Mouse (Mus musculus): ENCODE measurements around the gene Dad1.

Gene Dad1

DNA sequence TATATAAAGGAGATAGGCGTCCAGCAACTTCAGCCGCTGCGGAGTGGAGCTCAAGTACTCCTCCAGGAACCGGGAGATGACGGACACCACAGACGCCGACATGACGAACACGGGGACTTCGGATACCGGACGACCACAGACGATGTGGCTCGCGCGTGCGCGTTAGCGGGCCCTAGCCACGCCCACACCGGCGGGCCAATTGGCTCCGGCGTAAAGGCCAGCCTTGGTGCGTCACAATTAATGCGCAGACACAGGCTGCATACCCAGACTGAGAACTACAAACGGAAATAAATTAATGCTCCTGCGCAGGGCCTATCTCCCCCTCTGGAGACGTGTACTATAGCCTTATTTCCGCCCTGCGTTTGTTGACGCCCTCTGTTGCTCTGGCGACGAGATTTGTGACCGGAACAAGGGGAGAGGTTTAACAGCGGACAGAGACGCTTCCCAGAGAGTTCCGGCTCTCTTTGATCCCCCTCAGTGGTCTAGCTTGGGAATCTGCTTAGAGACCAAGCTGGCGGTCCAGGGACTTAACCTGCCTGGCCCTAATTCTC lies at the start of gene Dad1, which contains the start of gene Abhd4:
Dad1 (minus strand) TSS at position 364 of the 551 bp plus-strand sequence.
Abhd4 (plus strand) TSS at position 448 of the 551 bp plus-strand sequence.
- peak; percentile 94 for DNase-seq (ENCODE audit: low spot score)

DNA sequence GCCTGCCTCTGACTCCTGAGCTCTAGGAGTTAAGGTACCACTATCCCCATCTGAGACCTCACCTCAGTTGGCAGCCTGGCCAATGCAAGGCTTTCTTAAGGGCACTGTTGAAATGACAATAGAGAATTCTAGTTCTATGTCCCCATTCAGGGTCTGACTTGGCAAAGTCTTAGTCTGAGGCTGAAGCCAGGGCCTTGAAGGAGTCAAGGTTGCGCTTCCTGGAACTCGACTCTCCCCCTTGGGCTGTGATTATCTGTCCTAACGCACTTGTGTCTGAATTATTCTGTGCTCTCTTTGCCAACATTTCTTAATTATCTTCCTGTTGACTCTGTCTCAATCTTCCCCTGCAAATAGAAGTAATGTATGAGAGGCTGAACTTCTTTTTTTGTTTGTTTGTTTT lies 46.8 kb upstream of the Dad1 start:
- no peak for DNase-seq (ENCODE audit: low spot score)

DNA sequence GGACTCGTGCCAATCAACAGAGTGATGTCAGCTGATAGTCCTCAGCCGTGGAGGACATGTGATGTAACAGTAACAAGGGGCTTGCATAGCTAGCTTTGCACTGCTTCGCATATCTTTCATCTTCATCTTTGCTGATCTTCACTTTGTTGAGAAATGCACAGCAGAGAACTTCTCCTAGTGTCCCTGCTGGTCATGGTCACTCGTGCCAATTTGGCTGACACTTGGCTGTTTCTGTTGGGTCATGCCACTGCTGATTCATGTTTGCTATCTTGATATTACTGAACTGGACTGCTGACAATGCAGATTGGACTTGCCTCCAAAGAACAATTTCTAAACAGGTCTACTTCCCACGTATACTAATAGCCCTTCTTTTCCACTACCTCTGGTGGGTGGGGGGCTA lies 46.2 kb upstream of the Dad1 start:
- no peak for DNase-seq (ENCODE audit: low spot score)

DNA sequence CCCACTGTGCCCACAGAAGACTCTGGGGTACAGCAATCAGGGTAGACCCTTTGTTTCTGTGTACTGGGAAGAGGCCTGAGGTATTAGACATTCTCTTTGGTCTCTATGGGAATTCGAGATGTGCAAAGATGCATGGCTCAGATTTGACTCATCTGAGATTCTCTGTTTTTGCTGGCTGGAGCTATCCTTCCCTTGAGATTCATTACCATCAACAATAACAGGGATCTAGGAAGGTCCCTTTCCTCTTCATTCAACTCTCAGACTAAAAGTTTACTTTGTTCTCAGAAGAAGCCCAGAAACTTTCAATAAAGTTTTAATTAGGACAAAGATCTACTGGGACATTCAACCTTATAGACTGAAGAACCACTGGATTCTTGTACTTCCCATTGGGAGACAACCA lies 30.9 kb upstream of the Dad1 start, which contains the start of gene Olfr49:
Olfr49 (minus strand) TSS at position 101 of the 400 bp plus-strand sequence.
- no peak for DNase-seq (ENCODE audit: low spot score)

DNA sequence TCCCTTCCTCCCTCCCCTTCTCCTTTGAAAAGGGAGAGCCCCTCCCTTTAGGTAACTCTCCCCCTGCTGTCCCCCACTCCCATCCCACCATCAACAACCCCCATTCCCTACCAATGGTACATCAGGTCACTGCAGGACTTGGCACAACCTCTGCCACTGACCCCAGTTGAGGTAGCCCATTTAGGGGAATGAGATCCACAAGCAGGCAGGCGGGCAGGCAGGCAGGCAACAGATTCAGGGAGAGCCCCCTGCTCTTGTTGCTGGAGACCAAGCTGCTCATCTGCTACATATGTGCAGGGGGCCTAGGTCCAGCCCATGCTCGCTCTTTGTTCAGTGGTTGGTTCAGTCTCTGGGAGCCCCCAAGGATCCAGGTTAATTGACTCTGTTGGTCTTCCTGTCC lies 22.5 kb upstream of the Dad1 start:
- DNase-seq (ENCODE audit: low spot score), result no peak

DNA sequence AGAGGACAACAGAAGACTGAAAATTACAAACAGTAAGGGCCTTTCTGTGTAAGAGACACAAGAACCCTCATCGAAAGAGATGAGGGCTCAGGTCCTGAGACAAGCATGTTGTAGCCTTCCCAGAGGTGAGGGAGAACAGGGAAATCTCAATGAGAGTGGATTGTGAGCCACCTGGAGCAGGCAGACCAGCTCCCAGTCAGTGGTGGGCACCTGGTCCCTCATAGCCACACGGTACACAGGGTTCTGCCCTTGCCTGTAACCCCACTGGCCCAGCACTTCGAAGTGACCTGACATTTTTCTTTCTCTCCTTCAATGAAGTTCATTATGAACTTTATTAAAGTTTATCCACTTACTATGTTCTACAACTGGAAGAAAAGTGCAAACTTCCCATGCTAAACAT lies 18.8 kb upstream of the Dad1 start:
- DNase-seq (ENCODE audit: low spot score), result no peak

DNA sequence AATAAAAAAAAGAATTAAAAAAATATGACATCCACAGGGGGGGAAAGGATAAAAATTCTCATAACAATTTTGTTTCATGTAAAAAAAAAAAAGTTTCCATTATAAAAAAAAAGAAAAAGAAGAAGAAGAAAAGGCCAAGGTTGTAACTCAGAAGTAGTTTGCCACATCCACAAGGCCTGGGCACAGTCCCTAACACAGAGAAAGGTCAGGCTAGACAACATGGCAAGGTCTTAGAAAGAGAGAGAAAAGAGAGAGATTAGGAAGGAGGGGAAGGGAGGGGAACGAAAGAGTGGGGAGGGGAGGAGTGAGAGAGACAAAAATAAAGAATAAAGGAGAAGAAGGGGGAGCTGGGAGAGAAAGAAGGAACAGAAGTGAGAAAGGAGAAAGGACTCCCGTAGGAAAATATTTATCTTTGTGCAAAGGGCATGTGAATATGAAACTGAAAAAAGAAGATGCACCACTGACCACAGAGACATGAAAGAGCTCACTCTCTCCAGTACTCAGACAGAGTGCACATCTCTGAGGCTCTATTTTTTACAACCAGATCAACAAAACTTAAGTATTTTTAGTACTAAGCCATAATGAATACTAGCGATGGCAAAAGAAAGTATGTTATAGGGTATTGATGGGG lies 18.2 kb upstream of the Dad1 start:
- no peak for DNase-seq (ENCODE audit: low spot score)

DNA sequence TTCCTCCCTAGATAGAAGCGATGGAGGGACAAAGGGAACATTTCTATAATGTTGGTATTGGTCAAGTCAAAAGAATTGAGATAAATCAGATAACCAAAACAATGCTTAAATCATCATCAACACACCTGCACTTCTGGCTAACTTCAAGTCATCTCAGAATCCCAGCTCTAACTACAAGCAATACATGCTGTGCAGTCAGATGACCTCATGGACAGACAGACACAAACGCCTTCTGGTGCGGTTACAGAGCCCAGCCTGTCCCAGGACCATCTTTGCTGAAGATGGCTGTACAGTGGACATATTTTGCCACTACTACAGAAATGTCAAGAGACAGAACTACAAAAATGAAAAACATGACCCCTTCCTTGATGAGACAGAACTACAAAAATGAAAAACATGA lies 16.5 kb upstream of the Dad1 start:
- no peak for DNase-seq (ENCODE audit: low spot score)

DNA sequence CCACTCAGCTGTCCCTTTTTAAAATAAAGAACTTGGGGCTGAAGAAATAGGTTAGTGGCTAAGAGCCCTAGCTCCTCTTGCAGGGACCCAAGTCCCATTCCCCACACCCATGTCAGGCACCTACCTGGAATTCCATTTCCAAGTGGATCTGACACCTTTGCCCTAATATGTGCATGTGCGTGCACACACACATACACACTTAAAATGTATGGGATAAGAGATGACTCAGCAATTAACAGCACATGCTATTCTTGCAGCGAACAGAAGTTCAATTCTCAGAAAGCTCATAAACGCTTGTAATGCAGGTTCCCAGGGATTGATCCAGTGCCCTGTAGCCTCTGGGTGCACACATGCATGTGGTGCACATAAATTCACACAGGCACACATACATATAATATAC lies 15.7 kb upstream of the Dad1 start:
- DNase-seq (ENCODE audit: low spot score), result no peak

DNA sequence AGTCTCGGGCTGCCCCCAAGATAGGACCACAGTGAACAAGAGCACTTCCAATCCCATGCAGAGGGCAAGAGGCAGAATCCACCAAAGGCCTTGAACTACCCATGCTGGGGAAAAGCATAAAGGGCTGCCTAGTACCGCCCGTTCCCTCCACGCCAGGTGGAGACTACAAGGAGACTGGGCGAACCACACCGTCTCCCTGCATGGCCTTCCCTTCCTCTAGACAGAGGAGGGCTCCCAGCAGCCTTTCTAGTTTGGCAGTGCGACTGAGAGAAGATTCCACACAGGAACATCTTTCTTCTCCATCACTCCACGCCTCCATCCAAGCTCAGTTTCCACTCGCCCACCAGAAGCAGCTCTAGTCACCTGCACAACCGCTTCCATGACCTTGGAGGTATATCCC lies 14.1 kb upstream of the Dad1 start:
- no peak for DNase-seq (ENCODE audit: low spot score)

DNA sequence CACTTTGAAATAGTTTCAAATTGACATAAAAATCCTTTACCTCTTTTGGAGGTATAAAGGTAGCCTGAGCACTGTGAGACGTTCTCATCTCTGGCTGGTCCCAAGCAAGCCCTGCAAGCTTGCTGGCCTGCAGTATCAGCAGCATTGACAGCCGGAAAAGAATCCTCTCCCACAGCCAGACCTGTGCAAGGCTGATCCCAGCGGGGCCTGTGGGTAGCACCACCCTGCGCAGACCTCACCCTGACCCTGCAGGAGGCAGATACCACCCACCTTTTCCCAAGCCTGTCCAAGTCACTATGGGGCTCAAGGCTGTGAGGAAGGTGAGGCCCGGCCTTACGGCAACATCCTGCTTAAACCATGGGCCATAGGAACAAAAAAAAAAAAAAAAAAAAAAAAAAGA lies 12.0 kb upstream of the Dad1 start:
- no peak for DNase-seq (ENCODE audit: low spot score)

DNA sequence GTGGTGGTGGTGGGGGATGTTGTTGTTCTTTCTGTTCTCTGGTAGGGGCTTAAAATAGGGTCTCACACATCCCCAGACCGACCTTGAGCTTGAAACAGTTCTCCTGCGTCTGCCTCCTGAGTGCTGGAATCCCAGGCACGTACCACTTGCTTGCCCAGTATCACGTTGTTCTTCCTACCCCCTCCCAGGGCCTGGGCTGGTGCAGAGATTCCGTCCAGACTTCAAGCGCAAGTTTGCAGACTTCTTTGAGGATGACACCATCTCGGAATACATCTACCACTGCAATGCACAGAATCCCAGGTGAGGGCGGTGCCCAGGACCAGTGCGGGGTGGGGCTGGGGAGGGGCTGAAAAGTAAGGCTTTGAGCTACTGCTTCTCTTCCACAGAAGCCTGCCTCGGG lies 11.2 kb upstream of the Dad1 start:
- no peak for DNase-seq (ENCODE audit: low spot score)

DNA sequence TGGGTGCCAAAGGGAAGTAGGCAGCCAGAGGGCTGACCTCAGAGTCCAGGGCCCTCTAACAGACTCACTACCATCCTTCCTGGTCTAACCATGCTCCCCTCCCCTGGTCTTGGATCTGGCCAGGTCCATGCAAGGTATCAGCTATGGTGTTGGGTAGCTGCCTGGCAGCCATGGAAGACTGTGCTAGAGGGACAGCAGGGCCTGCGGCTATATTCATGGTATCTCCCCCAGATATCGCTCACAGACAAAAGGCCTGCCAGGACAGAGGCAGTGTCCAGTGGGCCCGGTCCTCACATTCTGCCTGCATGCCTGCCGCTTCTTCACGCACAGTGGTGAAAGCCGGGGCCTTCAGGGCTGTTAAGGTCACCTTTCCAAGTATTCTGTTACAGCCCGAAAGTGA lies 10.3 kb upstream of the Dad1 start:
- DNase-seq (ENCODE audit: low spot score), result no peak

DNA sequence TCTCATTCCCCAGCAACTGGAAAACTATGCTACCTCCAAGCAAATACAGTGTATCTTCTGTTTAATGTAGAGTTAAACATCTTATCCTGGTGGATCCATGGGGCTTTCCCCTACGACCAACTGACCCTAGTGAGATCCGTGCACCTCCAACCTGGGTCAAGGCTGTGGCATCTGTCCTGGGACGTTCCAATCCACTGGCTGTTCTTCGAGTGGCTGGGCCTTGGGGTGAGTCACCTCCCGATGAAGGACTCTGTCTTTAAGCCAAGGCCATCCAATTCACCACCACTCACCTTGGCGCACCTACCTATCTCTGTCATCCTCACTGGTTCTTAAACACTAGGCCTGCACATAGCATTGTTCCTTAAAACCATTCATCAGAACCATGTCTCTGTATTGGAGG lies 9.2 kb upstream of the Dad1 start:
- DNase-seq (ENCODE audit: low spot score), result no peak

DNA sequence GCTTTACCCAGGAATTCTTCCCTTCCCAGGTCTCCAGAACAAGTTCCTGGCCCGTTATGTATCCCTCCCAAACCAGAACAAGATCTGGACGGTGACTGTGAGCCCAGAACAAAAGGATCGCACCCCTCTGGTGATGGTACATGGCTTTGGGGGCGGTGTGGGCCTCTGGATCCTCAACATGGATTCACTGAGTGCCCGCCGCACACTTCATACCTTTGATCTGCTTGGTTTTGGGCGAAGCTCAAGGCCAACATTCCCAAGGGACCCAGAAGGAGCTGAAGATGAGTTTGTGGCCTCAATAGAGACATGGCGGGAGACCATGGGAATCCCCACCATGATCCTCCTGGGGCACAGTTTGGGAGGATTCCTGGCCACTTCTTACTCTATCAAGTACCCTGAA lies 8.7 kb upstream of the Dad1 start:
- DNase-seq (ENCODE audit: low spot score), result no peak

DNA sequence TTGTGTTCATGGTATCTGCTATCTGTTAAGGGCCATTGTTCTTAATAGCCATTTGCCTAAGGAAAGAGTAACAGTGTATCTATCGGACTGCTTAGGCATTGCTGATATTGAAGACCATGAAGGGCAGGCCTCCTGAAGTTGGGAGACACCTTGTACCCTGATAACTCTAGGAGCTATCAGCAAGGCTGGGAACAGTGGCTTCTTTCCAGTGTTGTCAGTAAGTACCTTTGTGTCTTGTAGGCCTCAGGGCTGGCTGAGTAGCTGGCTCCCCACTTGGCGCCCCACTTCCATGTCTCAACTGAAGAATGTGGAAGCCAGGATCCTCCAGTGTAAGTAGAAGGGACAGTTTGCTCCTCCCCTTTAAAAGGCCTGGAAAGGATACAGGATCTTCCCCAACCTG lies 7.5 kb upstream of the Dad1 start:
- DNase-seq (ENCODE audit: low spot score), result no peak

DNA sequence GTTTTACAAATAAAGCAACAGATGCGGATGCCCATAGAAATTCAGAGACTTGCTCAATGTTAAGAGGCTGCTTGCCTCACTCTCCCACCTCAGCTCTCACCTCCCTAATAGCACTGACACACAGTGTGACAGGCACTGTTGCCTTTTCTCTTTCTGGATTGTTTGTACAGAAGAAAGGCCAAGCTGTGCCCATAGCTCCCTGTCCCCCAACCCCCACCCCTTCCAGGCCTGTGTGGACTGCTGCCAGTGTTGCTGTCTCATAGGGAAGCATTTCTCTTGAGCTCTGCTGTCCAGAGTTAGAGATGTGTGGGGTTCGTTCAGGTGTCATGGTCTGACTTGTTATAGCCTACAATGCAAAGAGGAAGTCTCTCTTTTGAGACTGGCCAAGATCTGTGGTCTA lies 6.3 kb upstream of the Dad1 start:
- DNase-seq (ENCODE audit: low spot score), result no peak

DNA sequence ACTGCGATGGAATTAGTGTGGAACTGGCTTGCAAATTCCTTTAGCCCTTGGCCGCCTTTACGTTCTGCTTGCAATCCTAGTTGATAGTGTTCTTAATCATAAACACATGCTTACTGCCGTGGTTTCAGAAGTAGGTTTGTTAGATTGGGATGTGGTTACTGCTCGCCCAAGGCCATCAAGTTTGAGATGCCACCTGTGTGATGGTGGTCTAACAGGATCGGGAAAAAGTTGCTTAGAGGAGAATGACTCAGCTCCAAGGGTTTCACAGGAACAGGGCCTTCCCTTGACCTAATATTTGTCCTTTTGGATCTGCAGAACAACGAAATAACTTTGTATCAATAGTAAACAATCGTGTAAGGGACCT lies 5.8 kb upstream of the Dad1 start:
- no peak for DNase-seq (ENCODE audit: low spot score)

DNA sequence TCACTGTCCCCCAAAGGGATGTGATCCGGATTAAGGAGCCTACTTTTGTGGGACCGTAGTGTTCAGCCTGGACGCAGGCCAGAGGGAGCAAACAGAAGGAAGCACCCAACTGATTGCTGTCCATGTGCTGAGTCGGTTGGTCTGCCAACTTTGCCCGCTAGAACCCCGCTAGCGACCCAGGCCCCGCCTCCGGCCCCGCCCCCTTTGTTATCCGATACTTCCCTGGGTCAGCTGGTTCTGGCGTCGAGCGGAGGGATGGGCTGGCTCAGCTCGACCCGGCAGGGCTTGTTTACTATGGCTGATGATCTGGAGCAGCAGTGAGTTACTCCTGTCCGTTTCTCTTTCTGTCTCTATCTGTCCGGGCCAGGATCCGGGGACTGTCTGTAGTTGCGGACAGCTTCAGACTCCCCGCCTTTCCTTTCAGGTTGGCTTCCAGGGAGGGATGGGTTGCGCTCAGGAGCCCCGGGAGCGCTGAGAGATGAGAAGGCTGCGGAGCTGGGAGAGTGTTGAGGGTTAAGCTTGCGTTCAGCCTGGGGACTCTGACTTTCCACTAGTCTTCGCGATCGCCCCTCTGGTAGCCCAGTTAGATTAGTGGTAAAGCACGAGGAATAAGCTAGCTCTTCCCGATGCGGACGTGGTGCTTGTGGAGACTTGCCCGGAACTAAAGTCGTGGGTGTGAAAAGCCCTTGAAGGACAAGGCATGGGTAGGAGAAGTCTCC lies 5.3 kb upstream of the Dad1 start:
- DNase-seq (ENCODE audit: low spot score), result peak; percentile 82

DNA sequence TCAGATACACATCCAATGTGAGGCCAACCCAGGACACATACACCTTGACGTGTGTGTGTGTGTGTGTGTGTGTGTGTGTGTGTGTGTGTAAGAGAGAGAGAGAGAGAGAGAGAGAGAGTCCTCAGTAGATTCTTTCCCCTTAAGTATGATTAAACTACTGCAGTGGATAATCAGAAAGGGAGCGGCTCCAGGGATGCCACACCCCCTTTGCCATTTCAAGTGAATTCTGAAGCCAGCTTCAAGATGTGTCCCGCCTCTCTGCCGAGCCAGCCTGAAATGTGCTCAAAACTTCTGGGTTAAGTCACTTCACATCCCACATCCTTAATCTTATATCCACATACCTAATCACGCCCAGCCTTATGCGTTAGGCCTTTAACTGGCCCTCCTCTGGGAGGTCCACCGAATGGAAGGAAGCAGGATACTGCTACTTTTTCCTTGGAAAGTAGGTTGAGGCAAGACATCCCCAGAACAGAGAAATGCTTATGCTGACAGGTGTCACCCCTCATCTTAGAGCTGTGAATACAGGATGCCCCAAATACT lies 4.3 kb upstream of the Dad1 start:
- no peak for DNase-seq (ENCODE audit: low spot score)

DNA sequence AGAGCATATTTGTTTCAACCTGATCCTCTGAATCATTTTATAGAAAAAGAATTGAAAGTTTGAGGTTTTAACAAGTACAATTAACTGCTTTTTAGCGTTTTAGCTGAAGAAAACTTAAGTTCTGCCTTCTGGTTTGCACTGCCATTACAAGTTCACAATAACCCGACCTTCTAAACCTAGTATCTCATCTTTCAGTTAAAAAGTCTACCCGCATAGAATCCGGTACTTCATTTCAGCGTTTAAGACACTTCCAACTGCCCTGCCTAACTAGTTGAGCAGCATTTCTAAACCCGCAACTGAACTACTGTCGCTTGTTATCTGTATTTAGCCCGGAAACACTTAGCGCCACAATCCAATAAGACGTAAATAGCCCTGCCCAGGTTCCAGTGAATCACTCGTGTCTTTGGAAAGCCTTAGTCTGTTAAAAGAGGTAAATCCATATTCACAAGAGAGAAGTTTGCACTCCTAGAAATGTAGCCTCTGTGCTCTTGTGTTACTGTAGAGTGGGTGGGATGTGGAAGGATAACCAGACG lies 832 bp upstream of the Dad1 start:
- DNase-seq (ENCODE audit: low spot score), result no peak

DNA sequence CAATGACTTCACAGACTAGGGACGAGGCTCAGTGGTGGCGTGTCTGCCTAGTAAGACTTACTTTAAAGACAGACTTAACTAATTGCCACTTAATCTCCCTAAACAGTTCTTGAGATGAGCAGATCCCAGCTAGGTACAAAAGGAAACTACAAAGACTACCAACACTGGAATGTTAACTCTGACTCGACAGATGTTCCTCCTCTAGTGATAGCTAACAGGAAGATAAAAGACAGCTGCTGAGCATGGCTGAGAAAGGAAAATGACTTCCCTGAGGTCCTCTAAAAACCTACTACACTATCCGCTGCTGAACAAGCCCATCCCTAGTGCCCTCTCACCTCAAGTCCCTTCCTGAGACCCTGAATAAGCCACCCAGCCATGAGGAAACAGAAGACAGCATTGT lies 3.8 kb downstream of the Dad1 start:
- no peak for DNase-seq (ENCODE audit: low spot score)

DNA sequence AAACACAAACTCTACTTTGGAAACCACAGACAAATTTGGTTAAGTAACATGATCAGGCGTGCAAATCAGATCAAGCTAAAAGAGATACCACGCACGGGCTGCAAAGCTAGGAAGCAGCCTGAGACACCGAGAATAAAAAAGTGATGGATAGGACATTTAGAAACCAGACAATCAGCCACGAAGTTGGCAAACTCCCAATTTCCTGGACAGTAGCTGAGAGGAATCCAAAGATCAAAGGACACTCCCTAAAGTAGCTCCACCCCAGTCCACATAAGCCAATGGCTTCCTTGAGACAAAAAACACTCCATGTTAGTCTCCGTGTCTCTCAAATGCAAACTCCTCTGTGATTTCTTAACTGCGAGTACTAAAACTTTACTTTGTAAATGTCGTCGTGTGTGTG lies 4.6 kb downstream of the Dad1 start:
- DNase-seq (ENCODE audit: low spot score), result no peak
